Mouse (Mus musculus) kidney, embryonic 15.5 days (tissue): Measurements from ENCODE around the gene Kel. TPM values are rescaled to one million over a fixed set of nuclear protein-coding genes. Genes with fewer than 3 reads are reported as not detected.

Experiments
- ATAC-seq: fragments of 200-750 bp; cut with Nextera tagmentation; replicated peaks from 2 replicates; pipeline ENCODE4 v1.8.0; 2017; ENCODE audit warnings: moderate TSS enrichment; ENCODE audit not compliant: low FRiP score
- H3K27ac ChIP-seq: fragments of 300-500 bp; sonication (generic); 2 replicates; pipeline ENCODE4 v1.5.1; 2015; ENCODE audit warnings: mild to moderate bottlenecking, inconsistent platforms
- H3K27me3 ChIP-seq: fragments of 300-500 bp; sonication (generic); 2 replicates; pipeline ENCODE4 v1.6.1; 2015; ENCODE audit warnings: inconsistent platforms
- H3K36me3 ChIP-seq: fragments of 300-500 bp; sonication (generic); 2 replicates; pipeline ENCODE4 v1.6.1; 2015; ENCODE audit warnings: inconsistent platforms
- H3K4me1 ChIP-seq: fragments of 300-500 bp; sonication (generic); 2 replicates; pipeline ENCODE4 v1.6.1; 2015; ENCODE audit warnings: inconsistent platforms
- H3K4me2 ChIP-seq: fragments of 300-500 bp; sonication (generic); 2 replicates; pipeline ENCODE4 v1.6.1; 2015; ENCODE audit warnings: moderate library complexity, mild to moderate bottlenecking, inconsistent platforms
- H3K4me3 ChIP-seq: fragments of 300-500 bp; sonication (generic); replicated peaks from 2 replicates; pipeline ENCODE4 v1.5.1; 2015; ENCODE audit warnings: mild to moderate bottlenecking, inconsistent platforms
- H3K9ac ChIP-seq: fragments of 300-500 bp; sonication (generic); 2 replicates; pipeline ENCODE4 v1.6.1; 2015; ENCODE audit warnings: mild to moderate bottlenecking, inconsistent platforms
- H3K9me3 ChIP-seq: fragments of 300-500 bp; sonication (generic); replicated peaks from 2 replicates; pipeline ENCODE4 v1.6.1; 2016; ENCODE audit warnings: inconsistent platforms
- WGBS: fragments of 180-500 bp; shearing (Covaris S2); methylation state at CpG from one replicate; pipeline ENCODE4 v1.1.7; 2015; ENCODE audit warnings: mixed read lengths; 5-methylcytosine and 5-hydroxymethylcytosine counted together
- polyA plus RNA-seq: library from polyadenylated mRNA; unstranded; fragments of >200 nt; fragmentation: Nextera tagmentation; extraction: Ambion mirVana; gene quantifications from 2 replicates; pipeline ENCODE4 v1.2.1, GENCODE M21; 2015

Gene Kel
- polyA plus RNA-seq, 1 experiment from 2014 or later = 5.8 TPM

DNA sequence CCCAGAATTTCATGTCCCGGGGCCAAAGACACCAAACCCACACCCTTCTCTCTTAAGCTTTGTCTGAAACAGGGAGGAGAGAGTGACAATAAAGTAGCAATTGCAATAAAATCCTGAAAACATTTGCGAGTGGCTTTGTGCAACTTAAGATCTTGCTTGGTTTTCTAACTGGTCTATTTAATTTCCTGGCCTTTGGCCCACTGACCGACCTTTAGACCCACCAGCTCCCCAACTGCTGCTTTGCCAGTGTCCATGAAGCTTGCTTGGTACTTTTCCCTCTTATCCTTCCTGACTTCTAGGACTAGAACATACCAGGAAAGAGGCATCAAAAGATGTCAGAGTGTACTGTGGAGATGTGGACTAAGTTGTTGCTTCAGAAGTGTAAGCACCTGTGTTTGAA, 18.5 kb downstream of the Kel start:
- Histone ChIP-seq H3K27ac (no peak overlapping the region), H3K36me3 (no peaks in the 10 kb centered on the region), H3K4me1 (no peaks in the 10 kb centered on the region), H3K27me3 (no peaks in the 10 kb centered on the region), H3K4me2 (no peak overlapping the region), H3K4me3 (no peak overlapping the region), H3K9me3 (no peaks in the 10 kb centered on the region), H3K9ac (no peak overlapping the region)
- 68% methylated on average over 3 of the region's 3 CpGs for WGBS
- no peak for ATAC-seq

DNA sequence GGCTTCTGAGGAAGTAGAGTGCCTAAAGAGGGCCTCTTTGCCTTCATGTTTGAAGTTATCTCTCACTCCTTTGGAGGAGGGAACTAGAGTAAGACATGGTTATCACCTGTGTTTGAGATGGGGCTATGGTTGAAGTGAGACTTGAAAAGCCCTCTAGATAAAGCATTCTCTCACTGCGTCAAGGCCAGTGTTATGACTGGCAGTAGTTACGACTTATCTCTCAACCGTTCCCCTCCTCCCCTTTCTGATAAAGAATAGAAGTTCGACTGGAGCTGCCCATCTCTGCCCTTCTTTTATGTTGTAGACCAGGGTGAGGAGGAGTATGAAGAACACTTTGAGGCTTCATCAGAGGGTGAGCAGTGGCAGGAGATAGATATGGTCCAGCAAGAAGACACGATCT, 19.2 kb downstream of the Kel start:
- no peaks in the 10 kb centered on the region for H3K4me1 ChIP-seq
- WGBS = 83% methylated on average over 5 of the region's 5 CpGs
- no peaks in the 10 kb centered on the region for H3K9me3 ChIP-seq
- no peak overlapping the region for H3K4me2 ChIP-seq
- no peaks in the 10 kb centered on the region for H3K27me3 ChIP-seq
- H3K4me3 ChIP-seq = no peak overlapping the region
- ATAC-seq = no peak
- no peaks in the 10 kb centered on the region for H3K36me3 ChIP-seq
- no peak overlapping the region for H3K27ac ChIP-seq
- H3K9ac ChIP-seq = no peak overlapping the region

DNA sequence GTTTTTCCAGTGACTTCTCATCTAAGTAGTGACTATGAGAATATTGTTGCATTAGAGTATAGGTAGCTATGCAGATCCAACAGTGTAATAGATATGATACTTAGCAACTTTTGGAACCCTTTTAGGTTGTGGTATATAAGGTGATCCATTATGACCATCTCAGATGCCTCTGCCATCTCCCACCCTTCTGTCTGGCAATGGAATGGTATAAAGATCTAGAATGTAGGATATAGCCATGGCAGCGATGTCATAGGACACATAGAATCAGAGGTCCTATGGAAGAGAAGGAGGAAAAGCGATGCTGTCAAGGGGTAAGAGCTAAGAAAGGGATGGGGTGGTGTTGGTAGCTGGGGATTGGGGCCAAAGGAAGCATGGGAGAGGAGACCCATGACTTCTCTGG, 20.0 kb downstream of the Kel start, which contains the start of gene Llcfc1:
Llcfc1 (plus strand) TSS at position 301 of the 400 bp plus-strand sequence.
- no peaks in the 10 kb centered on the region for H3K36me3 ChIP-seq
- no peaks in the 10 kb centered on the region for H3K4me1 ChIP-seq
- H3K27ac ChIP-seq = no peak within 1 kb of the TSS
- H3K9ac ChIP-seq = no peak within 1 kb of the TSS
- H3K4me2 ChIP-seq = no peak within 1 kb of the TSS
- H3K4me3 ChIP-seq = no peak within 1 kb of the TSS
- ATAC-seq = no peak
- H3K9me3 ChIP-seq = no peaks in the 10 kb centered on the region
- H3K27me3 ChIP-seq = no peaks in the 10 kb centered on the region
- 76% methylated on average over 2 of the region's 2 CpGs for WGBS

DNA sequence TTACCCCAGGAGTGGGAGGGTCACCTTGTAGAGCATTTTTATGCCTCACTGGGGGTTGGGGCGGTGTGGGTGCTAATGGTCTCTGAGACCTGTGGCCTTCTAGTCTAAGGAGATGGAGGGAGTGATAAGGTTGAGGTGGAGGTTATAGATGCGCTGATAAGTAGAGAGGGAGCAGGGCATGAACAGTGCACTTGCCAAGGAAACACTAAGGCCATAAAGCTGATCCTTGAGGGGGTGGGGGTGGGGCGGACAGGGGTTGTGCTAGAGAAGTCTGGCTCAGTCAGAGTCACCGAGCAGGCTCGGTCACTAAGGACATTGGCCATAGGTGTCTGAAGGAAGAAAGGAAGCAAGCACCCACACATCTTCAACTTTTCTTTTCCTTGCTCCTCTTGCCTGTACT, 22.5 kb downstream of the Kel start:
- H3K4me2 ChIP-seq = no peak overlapping the region
- no peak overlapping the region for H3K27ac ChIP-seq
- 63% methylated on average over 5 of the region's 5 CpGs for WGBS
- H3K9me3 ChIP-seq = no peaks in the 10 kb centered on the region
- no peaks in the 10 kb centered on the region for H3K4me1 ChIP-seq
- no peak overlapping the region for H3K4me3 ChIP-seq
- 0 out of 2 replicates have a peak, but pooled peaks have one; percentile 62 for ATAC-seq
- H3K27me3 ChIP-seq = no peaks in the 10 kb centered on the region
- H3K9ac ChIP-seq = no peak overlapping the region
- no peaks in the 10 kb centered on the region for H3K36me3 ChIP-seq

DNA sequence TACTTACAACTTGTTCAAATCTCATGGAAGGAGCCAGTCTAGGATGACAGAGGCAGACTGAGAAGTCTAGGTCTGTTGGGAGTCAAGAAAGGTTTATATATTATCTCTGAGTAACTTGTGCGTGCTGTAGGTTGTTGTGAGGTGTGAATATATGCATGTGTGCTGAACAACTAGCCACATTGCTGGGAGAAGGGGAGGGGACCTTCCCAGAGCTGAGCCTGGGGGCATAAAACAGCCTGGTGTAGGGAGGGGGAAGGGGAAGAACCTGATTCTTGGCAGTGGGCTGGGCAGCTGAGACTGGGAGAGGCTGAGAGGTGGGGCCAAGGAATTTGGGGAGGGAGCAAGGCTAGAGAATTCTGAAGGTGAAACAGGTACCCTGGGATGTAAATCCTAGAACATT, 23.5 kb downstream of the Kel start, which contains the start of gene Trpv5:
Trpv5 (minus strand) TSS at position 101 of the 400 bp plus-strand sequence.
- H3K27ac ChIP-seq = no peak within 1 kb of the TSS
- ATAC-seq = no peak

GRCm38 (mm10) chr6:41676530-41676929, 27.6 kb downstream of the Kel start:
- no peaks in the 10 kb centered on the region for H3K27me3 ChIP-seq
- no peaks in the 10 kb centered on the region for H3K4me1 ChIP-seq
- no peak overlapping the region for H3K27ac ChIP-seq
- no peak overlapping the region for H3K4me2 ChIP-seq
- 88% methylated on average over 2 of the region's 2 CpGs for WGBS
- no peak for ATAC-seq
- H3K36me3 ChIP-seq = no peaks in the 10 kb centered on the region
- H3K4me3 ChIP-seq = no peak overlapping the region
- H3K9ac ChIP-seq = no peak overlapping the region
- no peaks in the 10 kb centered on the region for H3K9me3 ChIP-seq

More for the DNA sequence above, 23.5 kb downstream of the Kel start, which contains the start of gene Trpv5:
- 39% methylated on average over 1 of the region's 1 CpGs for WGBS
- no peaks in the 10 kb centered on the region for H3K9me3 ChIP-seq
- H3K27me3 ChIP-seq = no peaks in the 10 kb centered on the region
- H3K4me1 ChIP-seq = no peaks in the 10 kb centered on the region
- no peak within 1 kb of the TSS for H3K9ac ChIP-seq
- H3K4me2 ChIP-seq = no peak within 1 kb of the TSS
- no peak within 1 kb of the TSS for H3K4me3 ChIP-seq
- H3K36me3 ChIP-seq = no peaks in the 10 kb centered on the region

DNA sequence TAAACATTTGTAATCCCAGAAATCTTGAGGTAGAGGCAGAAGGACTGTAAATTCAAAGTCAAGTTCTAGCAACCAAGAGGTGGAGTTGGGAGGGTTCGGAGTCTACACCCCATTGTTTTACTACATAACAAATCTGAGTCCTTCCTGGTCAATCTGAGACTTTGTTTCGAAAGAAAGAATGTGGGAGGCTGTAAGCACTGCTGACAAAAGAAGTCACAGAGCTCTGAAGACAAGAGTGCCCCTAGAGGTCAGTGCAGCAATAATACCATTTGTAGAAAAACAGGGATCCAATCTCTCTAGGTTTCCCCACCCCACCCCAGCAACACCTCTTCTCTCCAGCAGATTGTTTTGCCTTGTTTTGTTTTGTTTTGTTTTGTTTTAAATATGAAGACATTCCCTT, 41.8 kb downstream of the Kel start:
- H3K4me1 ChIP-seq = no peaks in the 10 kb centered on the region
- WGBS = 33% methylated on average over 2 of the region's 2 CpGs
- no peak overlapping the region for H3K4me3 ChIP-seq
- H3K27me3 ChIP-seq = no peaks in the 10 kb centered on the region
- no peaks in the 10 kb centered on the region for H3K9me3 ChIP-seq
- H3K36me3 ChIP-seq = no peaks in the 10 kb centered on the region
- no peak overlapping the region for H3K4me2 ChIP-seq
- no peak for ATAC-seq
- no peak overlapping the region for H3K9ac ChIP-seq
- no peak overlapping the region for H3K27ac ChIP-seq

GRCm38 (mm10) chr6:41658487-41658886, 45.7 kb downstream of the Kel start:
- 53% methylated on average over 1 of the region's 1 CpGs for WGBS
- Histone ChIP-seq H3K4me3 (no peak overlapping the region), H3K4me2 (no peak overlapping the region), H3K27me3 (no peaks in the 10 kb centered on the region), H3K9me3 (no peaks in the 10 kb centered on the region), H3K27ac (no peak overlapping the region), H3K9ac (no peak overlapping the region), H3K4me1 (no peaks in the 10 kb centered on the region), H3K36me3 (no peaks in the 10 kb centered on the region)
- no peak for ATAC-seq

- Histone ChIP-seq H3K36me3 (no peaks in the 10 kb centered on the region), H3K4me2 (no peak overlapping the region), H3K27ac (no peak overlapping the region), H3K9me3 (no peaks in the 10 kb centered on the region), H3K27me3 (no peaks in the 10 kb centered on the region), H3K9ac (no peak overlapping the region), H3K4me3 (no peak overlapping the region), H3K4me1 (no peaks in the 10 kb centered on the region)
- ATAC-seq = no peak
- WGBS = 84% methylated on average over 8 of the region's 8 CpGs
Observed at GRCm38 (mm10) chr6:41654648-41655047, 49.5 kb downstream of the Kel start.

GRCm38 (mm10) chr6:41653173-41653572, 51.0 kb downstream of the Kel start:
- Histone ChIP-seq H3K9ac (no peak overlapping the region), H3K9me3 (no peaks in the 10 kb centered on the region), H3K4me1 (no peaks in the 10 kb centered on the region), H3K27ac (no peak overlapping the region), H3K4me3 (no peak overlapping the region), H3K36me3 (no peaks in the 10 kb centered on the region), H3K4me2 (no peak overlapping the region), H3K27me3 (no peaks in the 10 kb centered on the region)
- WGBS = 95% methylated on average over 5 of the region's 5 CpGs
- no peak for ATAC-seq

- H3K4me3 ChIP-seq = no peak overlapping the region
- H3K4me1 ChIP-seq = no peaks in the 10 kb centered on the region
- no peak overlapping the region for H3K27ac ChIP-seq
- no peaks in the 10 kb centered on the region for H3K36me3 ChIP-seq
- H3K9me3 ChIP-seq = no peaks in the 10 kb centered on the region
- no peaks in the 10 kb centered on the region for H3K27me3 ChIP-seq
- no peak for ATAC-seq
- H3K9ac ChIP-seq = no peak overlapping the region
- H3K4me2 ChIP-seq = no peak overlapping the region
Observed at GRCm38 (mm10) chr6:41646672-41647071, 57.5 kb downstream of the Kel start.

DNA sequence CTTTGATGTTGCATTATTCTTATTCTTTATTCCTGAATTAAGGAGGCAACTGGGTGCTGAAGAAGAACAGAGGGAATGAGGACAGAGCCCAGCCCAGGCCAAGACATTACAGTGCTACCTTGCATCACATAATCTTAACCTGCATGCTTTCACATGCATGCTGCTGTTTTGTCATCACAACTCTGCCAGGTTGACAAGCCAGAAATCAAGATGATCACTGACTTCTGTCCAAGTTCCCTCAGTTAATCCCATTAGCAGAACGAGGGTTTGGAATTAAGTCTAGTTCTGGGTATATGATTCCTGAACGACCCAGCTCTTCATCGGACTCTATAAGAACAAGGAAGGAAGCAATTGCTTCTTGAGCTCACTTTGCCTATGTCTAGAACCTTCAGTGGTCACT, 57.9 kb downstream of the Kel start:
- no peak for ATAC-seq
- H3K4me1 ChIP-seq = no peaks in the 10 kb centered on the region
- H3K9ac ChIP-seq = no peak overlapping the region
- H3K27me3 ChIP-seq = no peaks in the 10 kb centered on the region
- WGBS = 87% methylated on average over 3 of the region's 3 CpGs
- no peak overlapping the region for H3K4me3 ChIP-seq
- no peak overlapping the region for H3K4me2 ChIP-seq
- H3K9me3 ChIP-seq = no peaks in the 10 kb centered on the region
- H3K36me3 ChIP-seq = no peaks in the 10 kb centered on the region
- H3K27ac ChIP-seq = no peak overlapping the region

DNA sequence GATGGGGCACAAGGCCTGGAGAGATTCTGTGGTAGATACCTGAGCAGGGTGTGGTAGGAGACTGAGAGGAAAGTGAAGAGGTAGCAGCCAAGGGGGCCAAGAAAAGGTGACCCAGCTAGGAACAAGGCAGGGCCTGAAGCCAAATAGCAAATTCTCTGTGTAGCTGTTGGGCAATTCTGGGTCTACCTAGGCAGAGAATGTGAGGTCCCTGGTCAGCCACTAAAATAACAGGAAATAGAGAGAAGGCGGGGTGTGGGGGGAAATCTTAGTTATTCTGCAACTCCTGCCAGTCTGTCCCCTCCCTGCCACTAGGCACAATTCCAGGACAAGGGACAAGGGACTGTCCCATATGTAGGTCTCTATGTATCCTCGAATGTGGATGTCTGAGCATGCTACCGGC, 60.9 kb downstream of the Kel start:
- Histone ChIP-seq H3K4me2 (no peak overlapping the region), H3K36me3 (no peaks in the 10 kb centered on the region), H3K27me3 (no peaks in the 10 kb centered on the region), H3K4me3 (no peak overlapping the region), H3K9ac (no peak overlapping the region), H3K27ac (no peak overlapping the region), H3K4me1 (no peaks in the 10 kb centered on the region), H3K9me3 (no peaks in the 10 kb centered on the region)
- 84% methylated on average over 3 of the region's 3 CpGs for WGBS
- ATAC-seq = no peak
